Mouse (Mus musculus) kidney, adult 2 months (tissue): ENCODE data around the gene Hfe2. TPM values are rescaled to one million over a fixed set of nuclear protein-coding genes. Genes with fewer than 3 reads are reported as not detected.
A peak's percentile ranks its signal among the peaks of the same experiment; 100 is the strongest.

Experiments
- DNase-seq: peaks from one replicate; pipeline ENCODE4 v3.0.0; 2021
- H3K27ac ChIP-seq: fragments of 200-500 bp; 2 replicates; pipeline ENCODE4 v1.5.1; 2012; ENCODE audit warnings: low read depth, low read length, control low read depth, inconsistent platforms; ENCODE audit not compliant: insufficient read depth
- H3K27me3 ChIP-seq: fragments of 200-500 bp; replicated peaks from 2 replicates; pipeline ENCODE4 v1.6.1; 2012; ENCODE audit warnings: mild to moderate bottlenecking, moderate library complexity, low read length, inconsistent platforms; ENCODE audit not compliant: control insufficient read depth, insufficient read depth
- H3K36me3 ChIP-seq: fragments of 200-500 bp; 2 replicates; pipeline ENCODE4 v1.6.1; 2012; ENCODE audit warnings: mild to moderate bottlenecking, moderate library complexity, low read length, inconsistent platforms; ENCODE audit not compliant: control insufficient read depth, insufficient read depth
- H3K4me1 ChIP-seq: fragments of 200-500 bp; 2 replicates; pipeline ENCODE4 v1.6.1; 2011; ENCODE audit warnings: low read length; ENCODE audit not compliant: control insufficient read depth, insufficient read depth
- H3K4me3 ChIP-seq: fragments of 200-500 bp; 2 replicates; pipeline ENCODE4 v1.5.1; 2011; ENCODE audit warnings: mild to moderate bottlenecking, low read depth, low read length, control low read depth; ENCODE audit not compliant: insufficient read depth
- CTCF ChIP-seq: fragments of 200-500 bp; conservative IDR thresholded peaks from 2 replicates; pipeline ENCODE4 v1.5.1; 2011; ENCODE audit warnings: low read depth, mild to moderate bottlenecking, control low read depth, low read length, moderate library complexity, mixed read lengths; ENCODE audit not compliant: insufficient read depth, insufficient read length
- POLR2A ChIP-seq: fragments of 200-500 bp; IDR thresholded peaks from one replicate; pipeline ENCODE4 v1.6.1; 2011; ENCODE audit warnings: low read depth, low read length, control low read depth
- WGBS: fragments of 180-500 bp; shearing (Covaris S2); methylation state at CpG from one replicate; pipeline ENCODE4 v1.1.7; 2018; 5-methylcytosine and 5-hydroxymethylcytosine counted together
- polyA plus RNA-seq: library from polyadenylated mRNA; depleted of rRNA; stranded (reverse); fragments of >200 nt; gene quantifications from 2 replicates; pipeline ENCODE4 v1.2.3, GENCODE M21; 2012

Gene Hfe2
- polyA plus RNA-seq, 1 experiment, result 3.9 TPM

- Histone ChIP-seq H3K4me3 (no peak overlapping the region), H3K36me3 (no peaks in the 10 kb centered on the region), H3K27ac (no peak overlapping the region), H3K4me1 (no peaks in the 10 kb centered on the region), H3K27me3 (no peaks in the 10 kb centered on the region)
- peak; percentile 47 for DNase-seq
- WGBS, result 30% methylated on average over 14 of the region's 14 CpGs
- TF ChIP-seq CTCF, result peak; percentile 50
- TF ChIP-seq POLR2A, result no peak
Observed at GRCm38 (mm10) chr3:96541328-96542078, 16.5 kb downstream of the Hfe2 start.

- no peaks in the 10 kb centered on the region for H3K36me3 ChIP-seq
- DNase-seq, result no peak
- H3K27ac ChIP-seq, result no peak overlapping the region
- no peak overlapping the region for H3K4me3 ChIP-seq
- TF ChIP-seq CTCF (no peak), POLR2A (no peak)
- whole genome bisulfite sequencing, result 85% methylated on average over 8 of the region's 8 CpGs
- no peaks in the 10 kb centered on the region for H3K27me3 ChIP-seq
- H3K4me1 ChIP-seq, result peaks cover 1% of the 10 kb centered on the region; the same call in 1 of the 2 replicates
Observed at GRCm38 (mm10) chr3:96542554-96542953, 17.6 kb downstream of the Hfe2 start.

- DNase-seq, result no peak
- TF ChIP-seq CTCF (no peak), POLR2A (no peak)
- Histone ChIP-seq H3K4me3 (no peak overlapping the region), H3K36me3 (no peaks in the 10 kb centered on the region), H3K27me3 (no peaks in the 10 kb centered on the region), H3K4me1 (peaks cover 2% of the 10 kb centered on the region; the same call in 1 of the 2 replicates), H3K27ac (no peak overlapping the region)
- WGBS, result 78% methylated on average over 11 of the region's 11 CpGs
Observed at GRCm38 (mm10) chr3:96543345-96543744, 18.4 kb downstream of the Hfe2 start.

GRCm38 (mm10) chr3:96545565-96545964 lies 20.6 kb downstream of the Hfe2 start:
- Histone ChIP-seq H3K27me3 (no peaks in the 10 kb centered on the region), H3K36me3 (no peaks in the 10 kb centered on the region), H3K4me1 (peaks cover 2% of the 10 kb centered on the region; the same call in 1 of the 2 replicates), H3K27ac (no peak overlapping the region), H3K4me3 (no peak overlapping the region)
- TF ChIP-seq POLR2A (no peak), CTCF (no peak)
- peak; percentile 31 for DNase-seq
- WGBS, result 23% methylated on average over 1 of the region's 1 CpGs

- TF ChIP-seq POLR2A (no peak), CTCF (no peak)
- no peaks in the 10 kb centered on the region for H3K27me3 ChIP-seq
- 51% methylated on average over 4 of the region's 4 CpGs for WGBS
- H3K4me1 ChIP-seq, result peaks cover 9% of the 10 kb centered on the region; the same call in 1 of the 2 replicates
- no peak overlapping the region for H3K4me3 ChIP-seq
- H3K27ac ChIP-seq, result no peak overlapping the region
- DNase-seq, result no peak
- no peaks in the 10 kb centered on the region for H3K36me3 ChIP-seq
Observed at GRCm38 (mm10) chr3:96546880-96547279, 21.9 kb downstream of the Hfe2 start.

- no peaks in the 10 kb centered on the region for H3K27me3 ChIP-seq
- H3K4me3 ChIP-seq, result no peak overlapping the region
- H3K36me3 ChIP-seq, result no peaks in the 10 kb centered on the region
- H3K27ac ChIP-seq, result no peak overlapping the region
- H3K4me1 ChIP-seq, result peaks cover 10% of the 10 kb centered on the region; the same call in 1 of the 2 replicates
- DNase-seq, result peak; percentile 80
- TF ChIP-seq CTCF (peak; percentile 90), POLR2A (no peak)
- 10% methylated on average over 14 of the region's 14 CpGs for WGBS
Observed at GRCm38 (mm10) chr3:96547389-96547960, 22.5 kb downstream of the Hfe2 start.

- WGBS, result 95% methylated on average over 7 of the region's 7 CpGs
- DNase-seq, result no peak
- no peak overlapping the region for H3K27ac ChIP-seq
- H3K27me3 ChIP-seq, result no peaks in the 10 kb centered on the region
- no peaks in the 10 kb centered on the region for H3K36me3 ChIP-seq
- H3K4me3 ChIP-seq, result no peak overlapping the region
- peaks cover 11% of the 10 kb centered on the region; the same call in 1 of the 2 replicates for H3K4me1 ChIP-seq
- TF ChIP-seq CTCF (no peak), POLR2A (no peak)
Observed at GRCm38 (mm10) chr3:96548824-96549223, 23.9 kb downstream of the Hfe2 start.
